Mouse (Mus musculus): ENCODE data around the gene Olfr1419. TPM values are rescaled to one million over a fixed set of nuclear protein-coding genes. Genes with fewer than 3 reads are reported as not detected.

Gene Olfr1419
- not detected in 2 replicates for polyA plus RNA-seq (2012; ENCODE audit: low replicate concordance)

DNA sequence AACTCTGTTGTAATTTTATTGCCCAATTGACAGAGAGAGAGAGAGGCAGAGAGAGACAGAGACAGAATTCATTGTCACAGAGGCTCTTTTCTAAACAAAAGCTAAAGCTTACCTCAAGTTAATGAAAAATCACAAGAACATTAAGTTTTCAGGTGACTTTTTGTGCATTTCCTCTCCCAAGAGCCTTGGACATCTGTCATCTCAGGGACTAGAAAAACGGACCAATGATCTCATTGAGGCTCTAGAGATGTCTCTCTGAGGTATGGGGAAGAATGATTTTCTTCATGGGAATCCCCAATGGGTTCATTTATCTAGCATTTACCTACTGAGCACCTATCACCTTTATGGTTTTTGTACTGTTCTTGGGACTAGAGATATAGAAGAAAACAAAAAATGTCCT lies at the start of gene Olfr1419:
Gene Olfr1419, minus strand, starts transcription at position 101 of the 400 bp plus-strand sequence.

DNA sequence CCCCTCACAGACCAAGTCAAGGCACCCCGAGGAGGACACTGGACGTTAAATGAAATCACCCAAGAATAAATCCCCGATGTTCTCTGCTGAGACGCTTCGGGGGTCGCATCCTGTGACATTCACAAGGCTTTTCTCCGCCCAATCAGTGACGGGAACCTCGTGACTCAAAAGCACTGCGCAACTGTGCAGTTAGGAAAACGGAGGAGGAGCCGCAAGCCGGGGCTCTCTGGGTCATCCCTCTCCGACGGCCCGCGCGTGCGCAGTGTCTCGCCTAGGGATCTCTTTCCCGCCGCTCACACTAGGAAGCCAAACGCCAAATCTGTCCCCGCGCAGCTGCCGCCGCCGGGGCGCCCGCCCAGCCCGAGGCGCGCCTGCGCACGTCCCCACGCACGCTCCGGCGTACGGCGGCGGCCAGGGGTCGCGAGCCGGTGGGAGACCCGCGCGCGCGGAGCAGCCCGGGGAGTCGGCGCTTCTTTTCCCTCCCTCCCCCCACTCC lies 37.2 kb upstream of the Olfr1419 start, which contains the start of gene Patl1:
Gene Patl1, plus strand, starts transcription at position 363 of the 496 bp plus-strand sequence.

DNA sequence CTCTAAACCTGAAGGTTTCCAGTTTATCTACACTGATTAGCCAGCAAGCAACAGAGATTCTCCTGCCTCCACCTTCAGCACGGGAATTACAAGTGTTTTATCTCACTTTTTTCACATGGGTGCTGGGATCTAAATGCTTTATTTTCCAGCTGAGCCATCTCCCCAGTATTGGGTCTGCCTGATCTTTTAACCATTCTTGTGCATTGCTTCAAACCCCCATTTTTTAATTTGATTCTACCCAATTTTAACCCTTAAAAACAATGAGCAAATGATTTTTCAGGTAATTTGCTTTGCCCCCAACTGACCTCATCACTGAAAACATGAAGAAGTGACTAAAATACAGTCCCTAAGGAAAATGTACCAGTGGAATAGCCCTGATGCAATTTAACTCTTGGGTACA lies 11.4 kb upstream of the Olfr1419 start, which contains the start of gene Olfr1420:
Gene Olfr1420, plus strand, starts transcription at position 301 of the 400 bp plus-strand sequence.

DNA sequence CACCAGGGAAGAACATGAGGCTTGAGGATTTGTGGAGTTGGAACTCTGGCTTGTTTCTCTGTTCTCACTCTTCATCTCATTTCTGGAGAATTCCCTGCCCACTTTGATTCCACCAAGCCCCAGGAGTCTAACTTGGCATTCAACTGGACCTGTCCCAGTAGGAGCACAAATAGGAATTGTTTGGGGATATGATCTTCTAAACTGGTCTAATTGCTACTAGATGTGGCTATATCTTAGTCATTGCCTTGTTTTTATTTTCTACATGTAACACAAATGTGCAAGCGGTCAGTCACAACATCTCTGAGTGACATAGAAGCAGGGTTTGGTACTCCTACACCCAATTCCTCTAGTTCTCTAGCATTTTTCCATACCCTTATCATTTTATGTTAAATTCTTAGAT lies 13.9 kb downstream of the Olfr1419 start, which contains the start of gene Olfr1418:
Gene Olfr1418, minus strand, starts transcription at position 101 of the 400 bp plus-strand sequence.

DNA sequence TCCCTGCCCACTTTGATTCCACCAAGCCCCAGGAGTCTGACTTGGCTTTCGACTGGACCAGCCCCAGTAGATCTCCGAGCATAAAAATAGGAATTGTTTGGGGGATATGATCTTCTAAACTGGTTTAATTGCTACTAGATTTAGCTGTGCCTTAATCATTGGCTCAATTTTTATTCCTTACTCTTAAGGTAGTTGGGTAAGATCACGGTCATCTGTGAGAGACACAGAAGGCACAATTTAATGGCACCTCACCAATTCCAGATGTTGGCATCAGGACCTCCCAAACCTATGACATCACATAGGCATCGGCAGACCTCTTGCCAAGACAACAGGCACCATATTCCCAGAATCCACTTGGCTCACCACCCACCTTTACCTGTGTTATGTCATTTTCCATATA lies 35.8 kb downstream of the Olfr1419 start, which contains the start of gene Olfr1417:
Gene Olfr1417, minus strand, starts transcription at position 101 of the 400 bp plus-strand sequence.

DNA sequence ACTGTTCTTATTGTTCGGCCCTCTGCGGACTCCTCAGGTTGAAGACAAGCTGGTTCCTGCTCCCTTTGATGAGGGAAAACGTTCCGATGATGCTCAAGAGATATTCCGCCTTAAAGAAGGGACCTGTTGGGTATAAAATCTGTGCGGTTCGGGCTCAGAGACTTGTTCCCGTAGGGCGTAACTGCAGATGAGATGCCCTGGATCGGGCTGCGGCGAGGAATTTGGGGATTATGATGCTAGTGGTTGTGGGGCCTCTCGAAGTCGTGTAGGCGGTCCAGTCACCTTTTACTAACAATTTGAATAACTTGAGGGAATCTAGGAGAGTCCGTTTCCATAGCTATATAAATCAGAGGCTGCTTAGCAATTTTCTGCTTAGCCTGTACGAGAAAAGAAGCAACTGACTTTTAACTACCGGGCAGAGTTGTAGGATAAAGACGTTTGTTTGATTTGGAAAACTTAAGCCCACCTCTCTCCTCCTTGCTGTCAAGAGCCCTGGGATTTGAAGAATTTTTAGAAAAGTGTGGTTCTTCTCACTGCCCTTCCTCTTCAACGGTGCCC lies 55.7 kb downstream of the Olfr1419 start, which contains the start of gene Stx3:
Gene Stx3, minus strand, starts transcription at position 261 of the 558 bp plus-strand sequence.

Other genes starting within 250 kb of the Olfr1419 start
- not detected in 2 replicates for gene Ms4a3, start 234.3 kb downstream of the Olfr1419 start, polyA plus RNA-seq (2012; ENCODE audit: low replicate concordance)
- gene Oosp2, start 214.5 kb downstream of the Olfr1419 start, polyA plus RNA-seq (2012; ENCODE audit: low replicate concordance): 0.39 TPM in 1 of 2 replicates, not detected in the other
- gene Oosp1, start 184.0 kb downstream of the Olfr1419 start, polyA plus RNA-seq (2012; ENCODE audit: low replicate concordance): not detected in 2 replicates
- not detected in 2 replicates for gene Oosp3, start 178.1 kb downstream of the Olfr1419 start, polyA plus RNA-seq (2012; ENCODE audit: low replicate concordance)
- gene Gif, start 127.6 kb downstream of the Olfr1419 start, polyA plus RNA-seq (2012; ENCODE audit: low replicate concordance): not detected in 2 replicates
- 0.61 and 11.3 TPM in 2 replicates for gene Mrpl16, start 104.7 kb downstream of the Olfr1419 start, polyA plus RNA-seq (2012; ENCODE audit: low replicate concordance)
- gene Stx3, start 55.7 kb downstream of the Olfr1419 start, polyA plus RNA-seq (2012; ENCODE audit: low replicate concordance): 1.1 and 1.2 TPM in 2 replicates
- gene Olfr1417, start 35.9 kb downstream of the Olfr1419 start, polyA plus RNA-seq (2012; ENCODE audit: low replicate concordance): not detected in 2 replicates
- not detected in 2 replicates for gene Olfr1418, start 14.0 kb downstream of the Olfr1419 start, polyA plus RNA-seq (2012; ENCODE audit: low replicate concordance)
- not detected in 2 replicates for gene Olfr1420, start 11.5 kb upstream of the Olfr1419 start, polyA plus RNA-seq (2012; ENCODE audit: low replicate concordance)
- 7.4 and 15.6 TPM in 2 replicates for gene Patl1, start 37.3 kb upstream of the Olfr1419 start, polyA plus RNA-seq (2012; ENCODE audit: low replicate concordance)
- 5.8 and 7.0 TPM in 2 replicates for gene Osbp, start 90.8 kb upstream of the Olfr1419 start, polyA plus RNA-seq (2012; ENCODE audit: low replicate concordance)
- 0.05 TPM in 1 of 2 replicates, not detected in the other for gene Olfr1423, start 166.2 kb upstream of the Olfr1419 start, polyA plus RNA-seq (2012; ENCODE audit: low replicate concordance)
- not detected in 2 replicates for gene Olfr1424, start 187.6 kb upstream of the Olfr1419 start, polyA plus RNA-seq (2012; ENCODE audit: low replicate concordance)
- gene Olfr1425, start 202.6 kb upstream of the Olfr1419 start, polyA plus RNA-seq (2012; ENCODE audit: low replicate concordance): 0.08 TPM in 1 of 2 replicates, not detected in the other
- not detected in 2 replicates for gene Olfr1426, start 216.9 kb upstream of the Olfr1419 start, polyA plus RNA-seq (2012; ENCODE audit: low replicate concordance)
- not detected in 2 replicates for gene Olfr1427, start 228.2 kb upstream of the Olfr1419 start, polyA plus RNA-seq (2012; ENCODE audit: low replicate concordance)
- not detected in 2 replicates for gene Olfr1428, start 240.8 kb upstream of the Olfr1419 start, polyA plus RNA-seq (2012; ENCODE audit: low replicate concordance)
- not detected in 2 replicates for gene Olfr76, start 248.1 kb upstream of the Olfr1419 start, polyA plus RNA-seq (2012; ENCODE audit: low replicate concordance)

Measured in leukemia stem cell, adult 10-12 weeks (primary cell).